Mouse (Mus musculus): ENCODE measurements around the gene Ush1g.

Gene Ush1g

GRCm38 (mm10) chr11:115321906-115322693 lies at the start of gene Ush1g:
TSS of gene Ush1g (minus strand) at chr11:115322041.
- DNase-seq, result peak; percentile 53

GRCm38 (mm10) chr11:115371354-115371753 lies 49.5 kb upstream of the Ush1g start:
- DNase-seq, result no peak

- DNase-seq, result no peak
These were observed 48.5 kb upstream of the Ush1g start for GRCm38 (mm10) chr11:115370368-115370767.

DNA sequence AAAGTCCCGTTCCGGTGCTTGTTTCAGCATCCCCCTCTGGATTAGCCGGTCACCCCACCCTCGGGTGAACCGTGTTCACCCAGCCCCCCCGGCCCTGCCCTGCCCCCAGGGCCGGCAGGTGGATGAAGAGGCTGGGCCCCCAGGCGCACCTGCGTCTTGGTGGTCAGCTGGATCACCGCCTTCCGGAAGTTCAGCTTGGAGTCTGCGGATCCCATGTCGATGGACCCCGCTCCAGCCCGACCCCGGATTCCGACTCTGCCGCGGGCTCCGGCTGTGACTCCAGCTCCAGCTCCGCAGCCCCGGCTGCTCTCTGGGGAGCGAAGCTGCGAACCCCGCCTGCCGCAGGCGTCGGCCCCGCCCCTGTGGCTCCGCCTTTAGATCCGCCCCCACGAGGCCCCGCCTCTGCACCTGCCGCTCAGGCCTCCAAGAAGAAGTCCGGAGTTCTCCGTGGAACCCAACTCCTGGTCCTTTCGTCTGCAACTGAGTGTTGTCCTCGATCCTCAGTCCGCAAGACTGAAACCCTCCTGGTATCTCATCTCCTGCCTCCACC lies 45.6 kb upstream of the Ush1g start, which contains the start of gene Hid1:
TSS of gene Hid1 (minus strand) at position 362 of the 550 bp plus-strand sequence.
- DNase-seq, result peak; percentile 90

DNA sequence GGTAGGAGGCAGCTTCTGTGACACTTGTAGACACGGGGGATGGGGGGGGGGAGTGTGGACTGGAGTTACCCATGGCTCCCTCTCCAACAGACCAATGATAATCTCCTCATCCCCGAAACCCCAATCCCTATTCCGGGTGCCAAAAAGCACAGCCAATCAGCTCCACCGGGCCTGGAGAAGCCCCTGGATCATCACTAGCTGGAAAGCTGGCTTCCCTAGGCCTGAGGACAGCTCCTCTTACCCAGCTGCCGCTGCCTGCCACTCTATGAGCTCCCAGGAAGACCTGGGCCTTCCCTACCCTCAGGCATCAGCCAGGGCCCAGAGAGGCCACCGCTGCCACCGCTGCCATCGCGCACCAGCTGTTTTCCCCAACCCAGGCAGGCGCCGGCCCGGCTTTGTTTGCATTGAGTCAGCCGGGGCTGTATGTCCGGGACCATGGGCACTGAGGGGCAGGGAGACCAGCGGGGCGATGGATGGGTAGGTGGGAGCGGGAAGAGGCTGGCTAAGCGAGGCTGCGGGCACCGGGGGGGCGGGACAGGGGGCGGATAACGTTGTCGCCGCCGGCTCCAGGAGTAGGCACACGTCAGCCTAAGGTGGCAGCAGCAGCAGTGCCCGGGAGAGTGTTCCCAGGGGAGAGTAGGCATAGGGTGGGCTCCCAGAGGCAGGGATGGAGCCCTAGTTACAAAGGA lies 45.0 kb upstream of the Ush1g start:
- no peak for DNase-seq

DNA sequence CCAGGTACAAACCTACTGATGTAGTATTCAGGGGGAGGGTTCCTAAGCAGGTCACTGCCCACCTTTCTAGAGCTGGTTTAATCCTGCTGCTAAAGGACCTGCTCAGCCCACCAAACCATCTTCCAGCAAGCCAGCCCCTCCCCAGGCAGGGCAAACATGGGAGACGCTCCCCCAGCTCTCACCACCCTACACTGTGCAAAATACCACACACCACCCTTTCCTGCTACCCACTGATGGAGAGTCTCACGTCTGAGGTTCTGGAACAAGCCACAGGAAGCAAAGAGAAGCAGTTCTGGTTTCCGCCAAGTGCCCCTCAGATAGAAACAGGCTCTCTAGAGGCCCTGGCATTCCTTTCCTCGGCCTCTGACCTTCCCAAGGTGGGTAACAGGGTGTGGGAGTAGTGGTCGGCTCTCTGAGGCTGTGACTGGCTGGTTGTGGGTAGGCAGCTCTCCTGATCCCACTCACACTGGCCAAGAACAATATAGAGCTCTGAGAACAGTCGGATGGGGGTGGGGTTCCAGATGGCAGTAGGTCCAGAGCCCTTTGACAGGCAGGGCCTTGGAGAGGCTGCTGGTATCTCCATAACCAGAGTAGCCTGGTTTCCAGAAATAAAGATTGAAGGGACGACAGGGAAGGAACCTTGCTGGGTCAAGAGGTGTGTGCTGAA lies 44.3 kb upstream of the Ush1g start:
- no peak for DNase-seq

DNA sequence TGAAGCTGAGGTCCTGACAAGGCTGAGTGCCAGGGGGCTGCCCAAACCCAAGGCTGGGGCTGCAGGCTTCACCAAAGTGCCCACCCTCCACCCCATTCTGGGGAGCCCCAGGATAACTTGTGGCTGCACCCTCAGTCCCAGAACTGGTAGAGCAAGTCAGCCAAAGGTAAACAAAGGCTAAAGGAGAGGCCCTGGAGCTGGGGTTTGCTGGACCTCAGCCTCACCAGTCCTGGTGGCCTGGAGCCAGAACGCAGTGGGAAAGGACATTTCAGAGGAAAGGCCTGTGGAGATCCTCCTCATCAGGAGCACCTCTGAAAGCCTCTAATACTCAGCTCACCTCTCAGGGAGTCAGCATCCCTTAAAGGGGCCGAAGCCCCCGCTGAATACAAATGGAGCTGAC lies 42.3 kb upstream of the Ush1g start:
- DNase-seq, result no peak

- DNase-seq, result no peak
These were observed 37.9 kb upstream of the Ush1g start for GRCm38 (mm10) chr11:115359726-115360125.

DNA sequence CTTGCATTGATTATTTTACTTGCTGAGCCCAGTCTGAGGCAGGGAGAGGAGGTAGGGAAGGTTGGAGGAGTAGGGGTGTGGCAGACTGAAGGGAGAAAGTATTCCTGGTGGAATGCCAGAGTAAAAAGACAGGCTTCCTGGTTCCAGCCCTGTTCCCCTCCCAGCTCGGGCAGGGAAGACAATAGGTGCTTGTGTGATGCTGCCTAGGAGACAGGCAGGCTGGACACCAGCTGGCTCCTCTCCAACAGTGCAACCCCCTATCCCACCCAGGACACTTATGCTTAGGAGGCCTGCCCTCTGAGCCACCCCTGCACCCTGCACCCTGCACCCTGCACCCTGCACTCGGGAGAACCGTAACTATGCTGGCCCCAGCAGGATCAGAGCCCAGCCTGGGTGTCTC lies 37.5 kb upstream of the Ush1g start:
- DNase-seq, result no peak

DNA sequence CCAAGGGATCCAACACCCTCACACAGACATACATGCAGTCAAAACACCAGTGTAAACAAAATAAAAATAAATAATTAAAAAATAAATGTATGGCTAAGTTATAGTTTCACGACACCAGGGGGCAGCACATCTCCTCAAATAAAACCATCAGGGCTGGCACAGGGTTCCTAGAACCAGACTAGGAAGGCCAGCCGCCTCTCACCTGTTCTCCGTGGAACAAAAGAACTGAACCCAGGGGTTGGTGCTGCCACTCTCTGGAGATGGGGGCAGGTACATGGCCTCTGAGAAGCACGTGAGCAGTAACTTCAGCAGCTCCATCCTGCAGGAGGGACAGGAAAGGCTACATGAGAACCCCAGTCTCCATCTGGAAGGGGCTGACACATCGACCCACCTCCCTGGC lies 36.6 kb upstream of the Ush1g start:
- peak; percentile 81 for DNase-seq

GRCm38 (mm10) chr11:115354183-115354582 lies 32.3 kb upstream of the Ush1g start:
- DNase-seq, result peak; percentile 66

GRCm38 (mm10) chr11:115353375-115353774 lies 31.5 kb upstream of the Ush1g start:
- no peak for DNase-seq

DNA sequence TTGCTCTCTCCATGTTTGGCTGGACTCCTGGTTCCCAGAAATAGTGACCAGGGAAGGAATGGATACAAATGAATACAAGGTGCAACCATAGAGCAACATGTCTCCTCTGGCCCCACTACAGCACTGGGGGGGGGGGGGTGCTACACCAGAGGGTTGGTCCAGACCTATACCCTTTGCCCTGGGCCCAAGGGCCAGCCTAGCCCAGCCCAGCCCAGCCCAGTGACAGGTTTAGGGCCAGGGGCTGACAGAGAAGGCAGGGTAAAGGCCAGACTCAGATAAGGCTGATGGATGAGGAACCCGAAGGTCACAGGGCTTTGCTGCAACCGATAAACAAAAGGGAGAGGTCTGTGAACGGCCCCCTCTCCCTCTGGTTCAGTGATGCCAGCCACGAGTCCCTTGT lies 28.1 kb upstream of the Ush1g start:
- no peak for DNase-seq

GRCm38 (mm10) chr11:115348681-115349248 lies 26.9 kb upstream of the Ush1g start:
- no peak for DNase-seq

GRCm38 (mm10) chr11:115345515-115345914 lies 23.7 kb upstream of the Ush1g start:
- no peak for DNase-seq

- DNase-seq, result no peak
These were observed 23.1 kb upstream of the Ush1g start for GRCm38 (mm10) chr11:115344967-115345366.

- DNase-seq, result no peak
These were observed 20.0 kb upstream of the Ush1g start for GRCm38 (mm10) chr11:115341866-115342265.

DNA sequence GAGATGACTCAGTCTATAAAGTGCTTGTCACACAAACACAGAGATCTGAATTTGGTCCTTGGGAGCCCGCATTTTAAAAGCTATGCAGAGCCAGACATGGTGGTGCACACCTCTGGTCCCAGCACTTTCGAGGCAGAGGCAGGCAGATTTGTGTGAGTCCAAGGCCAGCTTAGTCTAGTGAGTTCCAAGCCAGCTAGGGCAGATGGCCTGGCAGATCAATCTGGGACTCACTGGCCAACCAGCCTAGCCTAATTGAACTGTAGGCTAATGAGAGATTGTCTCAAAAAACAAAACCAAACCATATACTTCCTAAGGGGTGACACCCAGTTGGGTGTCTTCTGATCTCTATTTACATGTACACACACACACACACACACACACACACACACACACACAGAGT lies 19.4 kb upstream of the Ush1g start:
- DNase-seq, result no peak

GRCm38 (mm10) chr11:115337826-115338225 lies 16.0 kb upstream of the Ush1g start:
- DNase-seq, result no peak

- no peak for DNase-seq
These were observed 15.5 kb upstream of the Ush1g start for GRCm38 (mm10) chr11:115337350-115337749.

DNA sequence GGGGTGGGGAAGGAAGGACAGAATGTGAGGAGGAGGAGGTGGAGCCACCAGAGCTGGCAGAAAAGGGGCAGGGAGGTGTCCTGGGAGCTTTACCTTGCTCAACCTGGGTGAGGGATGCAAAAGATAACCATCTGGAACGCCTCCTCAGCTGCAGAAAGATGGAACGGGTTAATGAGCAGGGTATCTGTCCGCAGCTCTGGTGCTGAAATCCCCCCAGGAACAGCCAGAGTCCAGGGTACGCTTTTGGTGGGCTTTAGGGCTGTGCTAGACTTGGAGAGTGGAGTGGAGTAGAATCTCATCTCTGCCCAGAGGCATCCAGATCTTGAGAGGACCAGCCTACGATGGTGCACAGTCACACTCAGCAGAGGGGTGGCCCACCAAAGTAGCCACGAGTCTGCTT lies 14.3 kb upstream of the Ush1g start:
- no peak for DNase-seq

- DNase-seq, result peak; percentile 42
These were observed 13.4 kb upstream of the Ush1g start for GRCm38 (mm10) chr11:115335223-115335622.

GRCm38 (mm10) chr11:115334531-115334930 lies 12.7 kb upstream of the Ush1g start, which contains the start of gene Otop3:
TSS of gene Otop3 (plus strand) at chr11:115334731.
- no peak for DNase-seq
